Mouse (Mus musculus) embryonic facial prominence, embryonic 14.5 days (tissue): ENCODE data around the gene Fhad1. TPM values are rescaled to one million over a fixed set of nuclear protein-coding genes. Genes with fewer than 3 reads are reported as not detected.
A peak's percentile ranks its signal among the peaks of the same experiment; 100 is the strongest.

ENCODE experiments used
- ATAC-seq: fragments of 200-750 bp; cut with Nextera tagmentation; 2 replicates; pipeline ENCODE4 v1.8.0; 2017; ENCODE audit warnings: low read depth, moderate number of reproducible peaks, moderate TSS enrichment
- DNase-seq: peaks from one replicate; pipeline ENCODE4 v3.0.0-alpha.2; 2015; ENCODE audit warnings: low spot score
- H3K27ac ChIP-seq: fragments of 300-500 bp; sonication (generic); replicated peaks from 2 replicates; pipeline ENCODE4 v1.5.1; 2014; ENCODE audit warnings: low read depth, mild to moderate bottlenecking, low read length, moderate library complexity
- H3K27me3 ChIP-seq: fragments of 300-500 bp; sonication (generic); replicated peaks from 2 replicates; pipeline ENCODE4 v1.6.1; 2014; ENCODE audit warnings: low read length; ENCODE audit not compliant: control insufficient read depth, insufficient read depth
- H3K36me3 ChIP-seq: fragments of 300-500 bp; sonication (generic); 2 replicates; pipeline ENCODE4 v1.6.1; 2014; ENCODE audit warnings: low read length, mixed read lengths; ENCODE audit not compliant: control insufficient read depth, insufficient read depth
- H3K4me1 ChIP-seq: fragments of 300-500 bp; sonication (generic); 2 replicates; pipeline ENCODE4 v1.6.1; 2014; ENCODE audit warnings: antibody characterized with exemption, low read length; ENCODE audit not compliant: control insufficient read depth, insufficient read depth
- H3K4me2 ChIP-seq: fragments of 300-500 bp; sonication (generic); 2 replicates; pipeline ENCODE4 v1.6.1; 2014; ENCODE audit warnings: low read depth, mild to moderate bottlenecking, low read length, moderate library complexity, mixed read lengths
- H3K4me3 ChIP-seq: fragments of 300-500 bp; sonication (generic); 2 replicates; pipeline ENCODE4 v1.5.1; 2014; ENCODE audit warnings: low read depth, mild to moderate bottlenecking, low read length
- H3K9ac ChIP-seq: fragments of 300-500 bp; sonication (generic); 2 replicates; pipeline ENCODE4 v1.6.1; 2014; ENCODE audit warnings: low read depth, mild to moderate bottlenecking, low read length, moderate library complexity, mixed read lengths
- H3K9me3 ChIP-seq: fragments of 300-500 bp; sonication (generic); 2 replicates; pipeline ENCODE4 v1.6.1; 2016; ENCODE audit warnings: low read length; ENCODE audit not compliant: control insufficient read depth
- WGBS: fragments of 180-500 bp; shearing (Covaris S2); extraction: QIAGEN DNeasy Blood & Tissue Kit; methylation state at CpG from one replicate; pipeline ENCODE4 v1.1.7; 2014; 5-methylcytosine and 5-hydroxymethylcytosine counted together
- polyA plus RNA-seq: library from polyadenylated mRNA; unstranded; fragments of >200 nt; fragmentation: Nextera tagmentation; extraction: Ambion mirVana; gene quantifications from 2 replicates; pipeline ENCODE4 v1.2.1, GENCODE M21; 2014

Gene Fhad1
- polyA plus RNA-seq, 1 experiment from 2014 or later = 6.8 TPM

GRCm38 (mm10) chr4:141874111-141874600 is 140.7 kb downstream of the Fhad1 start:
- Histone ChIP-seq H3K4me1 (peaks cover 24% of the 10 kb centered on the region), H3K9ac (peak overlapping the region; percentile 83), H3K4me3 (peak overlapping the region; percentile 85), H3K27me3 (0 out of 2 replicates have a peak, but pooled peaks cover 7% of the 10 kb centered on the region), H3K27ac (no peak overlapping the region), H3K36me3 (no peaks in the 10 kb centered on the region), H3K4me2 (peak overlapping the region; percentile 73), H3K9me3 (no peaks in the 10 kb centered on the region)
- DNase-seq (no peak), ATAC-seq (peak; percentile 26; the same call in 1 of the 2 replicates)
- WGBS = 2% methylated on average over 18 of the region's 19 CpGs

GRCm38 (mm10) chr4:141872977-141873376 is 141.9 kb downstream of the Fhad1 start:
- DNase-seq (no peak), ATAC-seq (no peak)
- Histone ChIP-seq H3K4me2 (peak overlapping the region; percentile 73), H3K4me3 (peak overlapping the region; percentile 85), H3K9ac (0 out of 2 replicates have a peak overlapping the region, but pooled peaks have one; percentile 83), H3K36me3 (no peaks in the 10 kb centered on the region), H3K27ac (no peak overlapping the region), H3K27me3 (0 out of 2 replicates have a peak, but pooled peaks cover 7% of the 10 kb centered on the region), H3K4me1 (peaks cover 24% of the 10 kb centered on the region), H3K9me3 (no peaks in the 10 kb centered on the region)
- 77% methylated on average over 9 of the region's 9 CpGs for WGBS

GRCm38 (mm10) chr4:141871909-141872308 is 143.0 kb downstream of the Fhad1 start:
- no peak for DNase-seq
- Histone ChIP-seq H3K9me3 (no peaks in the 10 kb centered on the region), H3K9ac (peak overlapping the region; percentile 51), H3K4me2 (peak overlapping the region; percentile 73), H3K36me3 (no peaks in the 10 kb centered on the region), H3K4me1 (peaks cover 34% of the 10 kb centered on the region), H3K27me3 (no peaks in the 10 kb centered on the region), H3K27ac (no peak overlapping the region), H3K4me3 (0 out of 2 replicates have a peak overlapping the region, but pooled peaks have one; percentile 5)
- no peak for ATAC-seq
- 57% methylated on average over 9 of the region's 9 CpGs for WGBS

- no peak overlapping the region for H3K4me3 ChIP-seq
- peaks cover 37% of the 10 kb centered on the region for H3K4me1 ChIP-seq
- no peak for DNase-seq
- 88% methylated on average over 3 of the region's 3 CpGs for WGBS
- no peak for ATAC-seq
- H3K27ac ChIP-seq = no peak overlapping the region
- no peaks in the 10 kb centered on the region for H3K9me3 ChIP-seq
- no peak overlapping the region for H3K9ac ChIP-seq
- no peaks in the 10 kb centered on the region for H3K36me3 ChIP-seq
- no peak overlapping the region for H3K4me2 ChIP-seq
- H3K27me3 ChIP-seq = no peaks in the 10 kb centered on the region
These were observed 143.6 kb downstream of the Fhad1 start for GRCm38 (mm10) chr4:141871333-141871725.

GRCm38 (mm10) chr4:141870666-141871332 is 144.1 kb downstream of the Fhad1 start:
- 63% methylated on average over 11 of the region's 11 CpGs for WGBS
- Histone ChIP-seq H3K4me3 (no peak overlapping the region), H3K27ac (no peak overlapping the region), H3K9me3 (no peaks in the 10 kb centered on the region), H3K27me3 (no peaks in the 10 kb centered on the region), H3K9ac (no peak overlapping the region), H3K36me3 (no peaks in the 10 kb centered on the region), H3K4me2 (no peak overlapping the region), H3K4me1 (peaks cover 37% of the 10 kb centered on the region)
- ATAC-seq (no peak), DNase-seq (no peak)

GRCm38 (mm10) chr4:141869436-141870215 is 145.3 kb downstream of the Fhad1 start:
- Histone ChIP-seq H3K27me3 (no peaks in the 10 kb centered on the region), H3K4me2 (no peak overlapping the region), H3K9ac (no peak overlapping the region), H3K36me3 (no peaks in the 10 kb centered on the region), H3K4me3 (no peak overlapping the region), H3K27ac (no peak overlapping the region), H3K9me3 (no peaks in the 10 kb centered on the region), H3K4me1 (peaks cover 33% of the 10 kb centered on the region)
- ATAC-seq = no peak
- DNase-seq = no peak
- 82% methylated on average over 5 of the region's 5 CpGs for WGBS

GRCm38 (mm10) chr4:141868051-141868450 is 146.8 kb downstream of the Fhad1 start:
- Histone ChIP-seq H3K36me3 (no peaks in the 10 kb centered on the region), H3K4me2 (no peak overlapping the region), H3K9ac (no peak overlapping the region), H3K4me1 (peaks cover 22% of the 10 kb centered on the region; the same call in 1 of the 2 replicates), H3K27me3 (no peaks in the 10 kb centered on the region), H3K4me3 (no peak overlapping the region), H3K27ac (peak overlapping the region; percentile 53), H3K9me3 (no peaks in the 10 kb centered on the region)
- ATAC-seq = no peak
- DNase-seq = no peak
- 73% methylated on average over 10 of the region's 10 CpGs for WGBS

- no peaks in the 10 kb centered on the region for H3K27me3 ChIP-seq
- ATAC-seq = peak; percentile 66
- H3K9me3 ChIP-seq = no peaks in the 10 kb centered on the region
- no peak overlapping the region for H3K4me3 ChIP-seq
- WGBS = 34% methylated on average over 4 of the region's 4 CpGs
- DNase-seq = peak; percentile 88
- H3K4me2 ChIP-seq = no peak overlapping the region
- H3K9ac ChIP-seq = no peak overlapping the region
- H3K27ac ChIP-seq = peak overlapping the region; percentile 53
- peaks cover 20% of the 10 kb centered on the region; the same call in 1 of the 2 replicates for H3K4me1 ChIP-seq
- H3K36me3 ChIP-seq = no peaks in the 10 kb centered on the region
These were observed 147.4 kb downstream of the Fhad1 start for GRCm38 (mm10) chr4:141867498-141867897.
